Mouse (Mus musculus) T-cell, adult 66 days (primary cell): ENCODE results near the gene Zfp113. TPM values are rescaled to one million over a fixed set of nuclear protein-coding genes. Genes with fewer than 3 reads are reported as not detected.

Source experiments
- total RNA-seq, 2 experiments: library from RNA; stranded (reverse); gene quantifications; 3 replicates in 1 of 2; 4 replicates in 1 of 2; pipeline ENCODE4 v1.2.4; 2023

Zfp113 gene
- 10 to 100 TPM in 1 of 2 experiments, 1 to 10 TPM in 1; 9.4 to 10.4 TPM for total RNA-seq

GRCm38 (mm10) chr5:138155443-138155976 lies at the start of gene Zfp113:
Gene Zfp113, minus strand, starts transcription at chr5:138155744.

GRCm38 (mm10) chr5:138193771-138194727 lies 38.5 kb upstream of the Zfp113 start, which contains the start of gene Mblac1:
Gene Mblac1, plus strand, starts transcription at chr5:138194314.

GRCm38 (mm10) chr5:138186950-138187638 lies 31.6 kb upstream of the Zfp113 start, which contains the start of the genes Taf6 and Cnpy4:
Gene Taf6, minus strand, starts transcription at chr5:138187451.
Gene Cnpy4, plus strand, starts transcription at chr5:138187485.

GRCm38 (mm10) chr5:138171695-138172491 lies 16.3 kb upstream of the Zfp113 start, which contains the start of the genes Ap4m1 and Mcm7:
Gene Ap4m1, plus strand, starts transcription at chr5:138172002.
Gene Mcm7, minus strand, starts transcription at chr5:138172422.

GRCm38 (mm10) chr5:138160842-138161665 lies 5.5 kb upstream of the Zfp113 start, which contains the start of gene Cops6:
Gene Cops6, plus strand, starts transcription at chr5:138161071.

GRCm38 (mm10) chr5:138116255-138117198 lies 39.0 kb downstream of the Zfp113 start, which contains the start of gene Zscan21:
Gene Zscan21, plus strand, starts transcription at chr5:138116903.

Other genes starting within 250 kb of the Zfp113 start
- gene Cyp3a13, start 234.1 kb downstream of the Zfp113 start, total RNA-seq, result not detected
- not detected for gene Gjc3, start 192.6 kb downstream of the Zfp113 start, total RNA-seq
- gene Azgp1, start 174.2 kb downstream of the Zfp113 start, total RNA-seq, result not detected
- not detected for gene Smok3a, start 134.5 kb downstream of the Zfp113 start, total RNA-seq
- gene Smok3b, start 134.3 kb downstream of the Zfp113 start, total RNA-seq, result not detected
- gene Smok3c, start 102.5 kb downstream of the Zfp113 start, total RNA-seq, result not detected
- 10 to 100 TPM; 22.9 to 24.4 TPM for gene Zkscan1, start 70.7 kb downstream of the Zfp113 start, total RNA-seq
- gene Zscan21, start 38.8 kb downstream of the Zfp113 start, total RNA-seq, result 10 to 100 TPM; 13.3 to 18.2 TPM
- gene Cops6, start 5.3 kb upstream of the Zfp113 start, total RNA-seq, result 10 to 100 TPM; 52.3 to 55.0 TPM
- gene Ap4m1, start 16.3 kb upstream of the Zfp113 start, total RNA-seq, result 10 to 100 TPM; 28.2 to 28.4 TPM
- 10 to 100 TPM; 76.0 to 81.5 TPM for gene Mcm7, start 16.7 kb upstream of the Zfp113 start, total RNA-seq
- gene Taf6, start 31.7 kb upstream of the Zfp113 start, total RNA-seq, result 10 to 100 TPM; 27.6 to 32.2 TPM
- 10 to 100 TPM; 16.9 to 17.7 TPM for gene Cnpy4, start 31.7 kb upstream of the Zfp113 start, total RNA-seq
- 1 to 10 TPM; 1.3 to 2.1 TPM for gene Mblac1, start 38.6 kb upstream of the Zfp113 start, total RNA-seq
- not detected for gene Nxpe5, start 70.2 kb upstream of the Zfp113 start, total RNA-seq
- 10 to 100 TPM; 38.1 to 38.9 TPM for gene Lamtor4, start 99.7 kb upstream of the Zfp113 start, total RNA-seq
- gene BC037034, start 108.3 kb upstream of the Zfp113 start, total RNA-seq, result 10 to 100 TPM; 58.2 to 71.8 TPM
- not detected for gene Gal3st4, start 117.1 kb upstream of the Zfp113 start, total RNA-seq
- not detected for gene Gm43720, start 124.2 kb upstream of the Zfp113 start, total RNA-seq
- 1 to 10 TPM; 1.4 to 1.5 TPM for gene Gpc2, start 124.3 kb upstream of the Zfp113 start, total RNA-seq
- gene Stag3, start 124.5 kb upstream of the Zfp113 start, total RNA-seq, result not detected
- gene Pvrig, start 186.2 kb upstream of the Zfp113 start, total RNA-seq, result 1 to 10 TPM; 3.6 to 6.8 TPM